Mouse (Mus musculus) lung, embryonic 16.5 days (tissue): ENCODE measurements at regions not wholly inside any gene's neighbourhood (a gene's known extent, or its start where the extent isn't known, plus 50 kb on each side); places are given as distances from the start of the nearest gene placed in this dataset.
"Not testable (repeated sequence)": the region's sequence is repeated elsewhere in the genome, so short reads cannot be mapped to it uniquely, and the experiment has no call there.

Experiments used
- ATAC-seq: fragments of 200-750 bp; cut with Nextera tagmentation; 2 replicates; pipeline ENCODE4 v1.8.0; 2017; ENCODE audit warnings: low read depth, mild to moderate bottlenecking, moderate library complexity
- H3K27ac ChIP-seq: fragments of 300-500 bp; sonication (generic); 2 replicates; pipeline ENCODE4 v1.5.1; 2014; ENCODE audit warnings: mild to moderate bottlenecking, control low read depth, low read length
- H3K27me3 ChIP-seq: fragments of 300-500 bp; sonication (generic); 2 replicates; pipeline ENCODE4 v1.6.1; 2014; ENCODE audit warnings: low read depth, low read length, mixed read lengths; ENCODE audit not compliant: control insufficient read depth, insufficient read depth
- H3K36me3 ChIP-seq: fragments of 300-500 bp; sonication (generic); 2 replicates; pipeline ENCODE4 v1.6.1; 2014; ENCODE audit warnings: low read length; ENCODE audit not compliant: control insufficient read depth, insufficient read depth
- H3K4me1 ChIP-seq: fragments of 300-500 bp; sonication (generic); replicated peaks from 2 replicates; pipeline ENCODE4 v1.6.1; 2014; ENCODE audit warnings: low read length, mixed read lengths; ENCODE audit not compliant: control insufficient read depth, insufficient read depth
- H3K4me2 ChIP-seq: fragments of 300-500 bp; sonication (generic); 2 replicates; pipeline ENCODE4 v1.6.1; 2014; ENCODE audit warnings: low read depth, low read length, control low read depth
- H3K4me3 ChIP-seq: fragments of 300-500 bp; sonication (generic); 2 replicates; pipeline ENCODE4 v1.5.1; 2014; ENCODE audit warnings: mild to moderate bottlenecking, low read length, control low read depth
- H3K9ac ChIP-seq: fragments of 300-500 bp; sonication (generic); 2 replicates; pipeline ENCODE4 v1.6.1; 2014; ENCODE audit warnings: low read length, control low read depth
- H3K9me3 ChIP-seq: fragments of 300-500 bp; sonication (generic); 2 replicates; pipeline ENCODE4 v1.6.1; 2016; ENCODE audit warnings: low read length; ENCODE audit not compliant: control insufficient read depth
- WGBS: fragments of 180-500 bp; shearing (Covaris S2); extraction: QIAGEN DNeasy Blood & Tissue Kit; methylation state at CpG from one replicate; pipeline ENCODE4 v1.1.7; 2014; 5-methylcytosine and 5-hydroxymethylcytosine counted together

DNA sequence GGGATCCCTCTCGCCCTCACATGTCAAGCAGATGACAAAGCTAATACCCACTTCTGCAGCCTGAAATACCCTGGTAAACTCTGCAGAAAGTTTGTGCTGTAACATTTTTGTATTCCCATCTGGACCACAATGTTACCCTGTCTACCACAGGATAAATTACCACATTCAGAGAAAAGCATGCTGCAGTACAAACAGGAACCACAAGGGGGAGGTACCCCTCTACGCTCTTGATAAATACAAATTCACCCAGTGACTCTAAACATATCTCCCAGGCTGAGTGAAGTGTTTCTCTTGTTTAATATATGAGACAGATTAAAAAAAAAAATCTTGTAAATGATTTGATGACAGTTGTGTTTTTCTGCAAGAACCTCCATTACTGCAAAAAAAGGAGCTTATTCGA lies 549.8 kb upstream of the Olfr1507 start:
- H3K27me3 ChIP-seq, H3K27ac ChIP-seq, H3K9ac ChIP-seq, H3K9me3 ChIP-seq, H3K36me3 ChIP-seq, H3K4me2 ChIP-seq, ATAC-seq, H3K4me1 ChIP-seq, H3K4me3 ChIP-seq: not testable (repeated sequence)
- 64% methylated on average over 3 of the region's 3 CpGs for WGBS

DNA sequence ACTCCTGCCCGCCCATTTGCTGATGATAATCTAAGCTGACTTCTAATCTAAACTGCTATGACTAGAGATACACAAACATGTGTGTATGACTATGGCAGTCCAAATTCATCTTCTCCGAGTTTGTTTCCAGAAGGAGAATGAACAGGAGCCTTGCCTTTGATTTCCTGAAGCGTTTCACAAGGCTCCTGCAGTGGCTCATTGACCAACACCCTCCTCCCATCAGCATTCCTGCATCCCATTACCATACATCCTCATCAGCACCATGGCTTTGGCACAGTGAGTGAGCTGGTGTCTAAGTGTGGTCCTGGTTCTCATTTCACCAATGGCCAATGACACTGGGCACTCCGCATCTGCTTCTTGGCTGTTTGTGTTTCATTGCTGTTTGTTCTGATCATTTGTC lies 548.6 kb upstream of the Olfr1507 start:
- not testable (repeated sequence) for H3K36me3 ChIP-seq, H3K4me2 ChIP-seq, ATAC-seq, H3K9me3 ChIP-seq, H3K27me3 ChIP-seq, H3K27ac ChIP-seq, H3K4me3 ChIP-seq, H3K4me1 ChIP-seq, H3K9ac ChIP-seq
- WGBS: 75% methylated on average over 3 of the region's 4 CpGs

DNA sequence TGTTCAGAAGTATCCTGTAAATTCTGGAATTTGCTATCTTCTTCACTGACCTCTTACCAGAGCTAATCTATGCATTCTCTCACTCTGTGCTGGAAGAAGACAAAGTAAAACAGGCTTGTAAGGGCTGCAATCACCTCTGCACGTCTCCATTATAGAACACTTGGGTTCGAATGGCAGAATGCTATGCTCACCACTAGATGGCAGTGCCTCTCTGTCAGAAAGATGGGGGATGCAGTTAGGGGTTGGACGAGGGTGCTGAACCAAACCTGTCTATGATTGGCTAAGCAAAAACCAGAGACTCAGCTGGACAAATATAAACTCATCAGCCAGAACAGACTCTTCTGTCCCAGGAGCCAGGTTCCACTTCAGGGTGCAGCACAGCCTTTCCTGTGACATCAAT lies 546.5 kb upstream of the Olfr1507 start:
- H3K4me3 ChIP-seq, H3K9me3 ChIP-seq, H3K4me1 ChIP-seq, H3K4me2 ChIP-seq, H3K36me3 ChIP-seq, H3K27me3 ChIP-seq, H3K9ac ChIP-seq, H3K27ac ChIP-seq, ATAC-seq: not testable (repeated sequence)
- 20% methylated on average over 3 of the region's 3 CpGs for whole genome bisulfite sequencing

DNA sequence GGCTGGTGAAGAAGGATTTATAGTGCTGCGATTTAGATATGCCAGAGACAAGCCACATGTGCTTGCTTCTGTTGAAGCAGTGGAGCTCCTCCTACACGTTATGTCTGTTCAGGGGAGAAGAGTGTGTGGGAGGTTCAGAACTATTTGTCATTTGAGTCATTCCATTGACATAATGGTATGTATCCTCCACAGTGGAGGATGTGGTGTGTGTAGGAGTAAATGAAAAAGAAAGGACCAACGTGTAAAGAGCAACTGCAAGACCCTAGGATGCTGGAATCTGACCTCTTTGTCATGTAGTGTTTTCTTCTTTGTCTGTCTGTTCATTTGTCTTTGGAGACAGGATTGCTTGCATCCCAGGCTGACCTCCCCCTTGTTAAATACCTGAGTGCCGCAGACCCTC lies 543.9 kb upstream of the Olfr1507 start:
- 51% methylated on average over 4 of the region's 4 CpGs for WGBS
- H3K27me3 ChIP-seq, H3K4me3 ChIP-seq, H3K9me3 ChIP-seq, H3K9ac ChIP-seq, H3K36me3 ChIP-seq, ATAC-seq, H3K4me1 ChIP-seq, H3K4me2 ChIP-seq, H3K27ac ChIP-seq: not testable (repeated sequence)

DNA sequence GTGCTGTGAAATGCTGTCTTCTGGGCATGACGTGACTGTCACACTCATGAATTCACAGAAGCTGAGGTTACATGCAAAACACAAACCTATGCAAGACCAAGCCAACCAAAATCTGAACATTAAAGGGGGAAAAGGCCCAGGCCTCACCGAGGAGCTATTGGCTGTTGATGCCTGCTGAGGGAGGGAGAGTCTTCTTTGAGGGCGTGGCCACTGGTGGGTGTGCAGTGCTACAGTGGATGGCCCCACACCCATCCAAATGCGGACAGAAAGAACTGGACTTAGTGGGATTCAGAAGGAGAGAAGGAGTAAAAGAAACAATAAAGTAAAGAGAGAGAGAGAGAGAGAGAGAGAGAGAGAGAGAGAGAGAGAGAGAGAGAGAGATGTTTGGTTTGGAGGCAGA lies 539.4 kb upstream of the Olfr1507 start:
- WGBS: no CpG with 5 or more reads among the region's 4 CpGs
- H3K4me1 ChIP-seq, H3K9me3 ChIP-seq, H3K4me3 ChIP-seq, H3K36me3 ChIP-seq, H3K27me3 ChIP-seq, H3K9ac ChIP-seq, H3K4me2 ChIP-seq, ATAC-seq, H3K27ac ChIP-seq: not testable (repeated sequence)

DNA sequence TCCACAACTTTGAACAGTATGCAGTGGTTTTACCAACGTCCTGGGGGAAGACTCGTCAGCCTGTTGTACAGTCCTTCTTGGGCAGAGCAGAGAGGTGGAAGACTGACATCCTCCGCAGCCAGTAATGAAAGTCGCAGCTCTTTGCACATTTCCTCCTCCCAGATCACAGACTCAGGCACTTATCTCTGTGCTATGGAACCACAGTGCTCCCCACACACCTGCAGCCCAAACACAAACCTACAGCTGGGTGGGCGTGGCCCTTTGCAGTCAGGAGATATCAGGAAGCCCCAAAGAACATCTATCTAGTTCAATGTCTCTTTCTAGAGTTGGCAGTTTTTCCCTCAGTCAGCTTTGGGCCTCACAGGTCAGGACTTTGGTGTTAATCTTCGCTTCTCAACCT lies 537.7 kb upstream of the Olfr1507 start:
- not testable (repeated sequence) for H3K27me3 ChIP-seq, H3K36me3 ChIP-seq, H3K4me2 ChIP-seq, H3K4me1 ChIP-seq, H3K27ac ChIP-seq, H3K9me3 ChIP-seq, ATAC-seq, H3K4me3 ChIP-seq, H3K9ac ChIP-seq
- WGBS: no CpG with 5 or more reads among the region's 6 CpGs

DNA sequence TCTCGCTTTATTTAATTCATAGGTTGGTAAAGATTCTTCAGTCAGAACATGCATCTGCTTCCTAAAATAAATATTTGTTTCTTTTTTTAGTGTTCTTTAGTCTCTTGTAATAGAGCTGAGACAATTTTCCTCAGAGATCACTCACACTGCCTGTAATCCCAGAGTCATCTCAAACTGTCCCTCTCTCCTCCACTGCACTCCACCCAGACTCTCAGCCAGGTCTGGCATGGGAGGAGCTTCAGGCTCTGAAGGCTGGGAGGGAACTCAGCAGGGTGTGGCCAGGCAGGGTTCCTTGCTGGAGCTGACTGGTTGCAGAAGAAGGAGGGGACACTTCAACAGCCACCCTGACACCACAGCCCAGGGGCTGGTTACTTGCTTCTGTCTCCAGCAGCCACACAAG lies 536.9 kb upstream of the Olfr1507 start:
- not testable (repeated sequence) for H3K9me3 ChIP-seq, H3K9ac ChIP-seq, ATAC-seq, H3K36me3 ChIP-seq, H3K4me2 ChIP-seq, H3K27ac ChIP-seq, H3K4me1 ChIP-seq, H3K27me3 ChIP-seq, H3K4me3 ChIP-seq
- WGBS: no CpG with 5 or more reads among the region's 1 CpGs

DNA sequence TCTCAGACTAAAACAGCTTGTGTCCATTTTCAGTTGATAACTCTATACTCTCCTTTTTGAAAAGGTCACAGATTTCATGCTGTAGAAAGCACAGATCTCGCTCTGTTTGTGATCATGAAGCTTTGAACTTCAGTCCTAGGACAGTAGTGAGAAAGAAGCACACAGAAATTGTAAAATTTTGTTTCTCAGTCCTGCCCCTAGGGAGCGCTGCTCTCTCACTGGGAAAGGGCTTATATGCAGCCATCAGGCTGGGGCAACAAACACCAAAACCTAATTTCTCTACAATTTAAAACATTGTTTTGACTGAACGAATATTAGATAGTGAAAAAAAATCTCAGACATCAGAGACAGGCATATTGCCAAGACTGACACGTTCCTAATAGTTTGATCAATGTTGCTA lies 534.7 kb upstream of the Olfr1507 start:
- not testable (repeated sequence) for H3K9ac ChIP-seq, H3K9me3 ChIP-seq, H3K36me3 ChIP-seq, H3K4me3 ChIP-seq, H3K27me3 ChIP-seq, H3K4me1 ChIP-seq, H3K4me2 ChIP-seq, H3K27ac ChIP-seq, ATAC-seq
- no CpG with 5 or more reads among the region's 4 CpGs for WGBS

DNA sequence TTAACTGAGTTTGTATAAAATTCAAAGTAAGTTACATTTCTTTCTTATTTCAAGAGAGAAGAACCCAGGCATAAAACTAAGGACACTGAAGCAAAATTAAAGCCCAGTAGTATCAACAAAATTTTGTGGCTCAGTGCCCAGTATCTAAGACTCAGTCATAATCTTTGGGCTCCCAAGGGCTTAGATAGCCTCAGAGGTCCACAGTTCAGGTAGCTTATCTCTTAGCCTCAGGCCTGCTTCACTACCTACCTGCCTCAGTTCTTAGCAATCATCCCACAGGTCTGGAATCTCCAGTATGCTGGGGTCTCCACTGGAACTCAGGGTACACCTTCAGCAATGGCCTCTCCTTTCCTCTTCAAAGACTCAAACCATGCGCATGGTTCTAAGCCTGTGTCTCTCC lies 531.4 kb upstream of the Olfr1507 start:
- H3K27me3 ChIP-seq, H3K36me3 ChIP-seq, H3K27ac ChIP-seq, H3K4me3 ChIP-seq, H3K4me1 ChIP-seq, H3K9ac ChIP-seq, H3K9me3 ChIP-seq, ATAC-seq, H3K4me2 ChIP-seq: not testable (repeated sequence)
- WGBS: no CpG with 5 or more reads among the region's 1 CpGs

DNA sequence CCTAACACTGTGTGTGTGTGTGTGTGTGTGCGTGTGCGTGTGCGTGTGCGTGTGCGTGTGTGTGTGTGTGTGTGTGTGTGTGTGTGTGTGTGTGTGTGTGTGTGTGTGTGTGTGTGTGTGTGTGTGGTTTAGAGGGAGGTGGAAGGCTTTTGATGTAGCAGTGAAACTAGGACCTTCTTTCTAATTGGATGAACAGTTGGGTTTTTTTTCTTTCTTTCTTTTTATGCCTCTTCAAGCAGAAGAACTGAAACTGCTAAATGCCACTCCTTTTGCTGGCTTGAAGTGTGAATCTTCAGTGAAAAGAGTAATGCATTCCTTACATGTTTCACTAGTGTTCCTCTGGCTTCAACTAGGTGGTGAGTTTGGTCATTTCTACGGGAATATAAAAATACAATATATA lies 524.6 kb upstream of the Olfr1507 start:
- not testable (repeated sequence) for H3K9me3 ChIP-seq, ATAC-seq, H3K27ac ChIP-seq, H3K36me3 ChIP-seq, H3K27me3 ChIP-seq, H3K4me1 ChIP-seq, H3K9ac ChIP-seq, H3K4me3 ChIP-seq, H3K4me2 ChIP-seq
- WGBS: no CpG with 5 or more reads among the region's 6 CpGs
